Mouse (Mus musculus) C2C12 (cell line): ENCODE measurements at regions not wholly inside any gene's neighbourhood (a gene's known extent, or its start where the extent isn't known, plus 50 kb on each side); places are given as distances from the start of the nearest gene placed in this dataset.

Experiments used
- H3K27me3 ChIP-seq: one replicate; pipeline ENCODE4 v1.6.1; 2011; ENCODE audit not compliant: control insufficient read depth, insufficient read depth, insufficient read length
- H3K36me3 ChIP-seq: one replicate; pipeline ENCODE4 v1.6.1; 2011; ENCODE audit not compliant: control insufficient read depth, insufficient read depth
- H3K4me3 ChIP-seq: one replicate; pipeline ENCODE4 v1.5.1; 2011; ENCODE audit warnings: mild to moderate bottlenecking, control low read depth; ENCODE audit not compliant: poor library complexity, insufficient read depth, severe bottlenecking
- H3K79me2 ChIP-seq: one replicate; pipeline ENCODE4 v1.6.1; 2011; ENCODE audit not compliant: control insufficient read depth, insufficient read depth
- H3K79me3 ChIP-seq: one replicate; pipeline ENCODE4 v1.6.1; 2011; ENCODE audit warnings: low read depth, control low read depth
- H3ac ChIP-seq: one replicate; pipeline ENCODE3; 2011; ENCODE audit warnings: low read depth; ENCODE audit not compliant: control insufficient read depth, insufficient read length
- CEBPB ChIP-seq: IDR thresholded peaks from one replicate; pipeline ENCODE4 v1.6.1; 2011; ENCODE audit warnings: low read depth, mild to moderate bottlenecking, control low read depth, moderate library complexity
- CTCF ChIP-seq: IDR thresholded peaks from one replicate; pipeline ENCODE4 v1.5.1; 2011; ENCODE audit not compliant: control insufficient read depth, insufficient read depth, insufficient read length
- FOSL1 ChIP-seq: IDR thresholded peaks from one replicate; pipeline ENCODE4 v1.8.0; 2011; ENCODE audit warnings: mild to moderate bottlenecking, low read length; ENCODE audit not compliant: poor library complexity, insufficient read depth, severe bottlenecking
- MAX ChIP-seq: IDR thresholded peaks from one replicate; pipeline ENCODE4 v1.6.1; 2011; ENCODE audit warnings: mild to moderate bottlenecking, control low read depth
- MYOD1 ChIP-seq: IDR thresholded peaks from one replicate; pipeline ENCODE4 v1.6.1; 2011; ENCODE audit warnings: low read depth; ENCODE audit not compliant: control insufficient read depth, insufficient read length
- MYOG ChIP-seq: IDR thresholded peaks from one replicate; pipeline ENCODE4 v1.6.1; 2011; ENCODE audit not compliant: control insufficient read depth, insufficient read length; ENCODE audit errors: extremely low read depth
- USF1 ChIP-seq: IDR thresholded peaks from one replicate; pipeline ENCODE4 v1.6.1; 2011; ENCODE audit warnings: low read depth, mild to moderate bottlenecking, control low read depth, moderate library complexity

GRCm38 (mm10) chr7:115056992-115057645 lies 313.6 kb downstream of the Insc start:
- Histone ChIP-seq H3K4me3 (no peak overlapping the region), H3K79me2 (no peaks in the 10 kb centered on the region), H3K79me3 (no peaks in the 10 kb centered on the region), H3ac (no peak overlapping the region), H3K27me3 (no peaks in the 10 kb centered on the region), H3K36me3 (no peaks in the 10 kb centered on the region)
- TF ChIP-seq MYOG, result no peak
- no peak for TF ChIP-seq USF1
- no peak for TF ChIP-seq FOSL1
- no peak for TF ChIP-seq CEBPB
- TF ChIP-seq MAX, result no peak

- Histone ChIP-seq H3K27me3 (no peaks in the 10 kb centered on the region), H3ac (no peak overlapping the region), H3K36me3 (no peaks in the 10 kb centered on the region), H3K79me2 (no peaks in the 10 kb centered on the region), H3K4me3 (no peak overlapping the region), H3K79me3 (no peaks in the 10 kb centered on the region)
- TF ChIP-seq MAX (no peak), CEBPB (no peak)
Observed at GRCm38 (mm10) chr7:115057736-115058135, 314.2 kb downstream of the Insc start.

DNA sequence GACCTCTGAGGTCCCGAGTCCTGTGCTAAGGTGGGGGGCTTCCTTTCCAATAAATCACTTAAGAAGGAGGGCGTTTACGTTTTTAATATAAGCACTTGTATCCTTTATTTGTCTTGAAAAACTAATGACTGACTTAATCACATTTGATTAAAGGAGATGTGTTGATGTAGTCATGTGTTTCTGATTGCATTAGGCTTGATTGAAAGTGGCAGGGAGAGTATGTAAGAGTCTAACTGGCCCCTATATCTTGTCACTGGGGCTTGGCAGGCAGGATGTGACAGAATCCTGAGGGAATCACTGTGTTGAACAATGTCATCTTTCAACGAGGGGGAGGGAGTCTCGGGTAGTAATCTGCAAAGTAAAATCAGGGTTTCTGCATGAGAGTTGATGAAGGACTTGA lies 316.7 kb downstream of the Insc start:
- Histone ChIP-seq H3K36me3 (no peaks in the 10 kb centered on the region), H3K27me3 (no peaks in the 10 kb centered on the region)
- TF ChIP-seq MYOD1 (no peak), USF1 (no peak), FOSL1 (no peak), CEBPB (no peak), MYOG (no peak), MAX (no peak), CTCF (no peak)

DNA sequence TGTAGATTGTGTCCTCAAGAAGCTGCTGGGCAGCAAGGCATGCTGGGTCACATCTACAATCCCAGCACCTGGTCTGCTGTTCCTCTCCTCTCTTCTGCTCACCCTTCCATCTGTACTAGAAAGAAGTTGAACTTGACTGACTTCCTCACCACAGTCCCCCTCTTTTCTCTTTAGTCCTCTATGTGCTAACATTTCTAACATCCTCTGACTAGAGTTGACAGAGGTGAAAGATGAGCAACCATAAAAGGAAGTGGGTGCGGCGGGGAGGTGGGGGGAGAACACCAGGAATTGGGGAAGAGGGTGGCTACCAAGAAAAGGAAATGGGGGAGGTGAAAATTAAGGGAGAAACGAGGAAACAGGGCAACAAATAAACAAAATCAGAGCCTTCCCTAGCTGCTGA lies 319.3 kb downstream of the Insc start:
- Histone ChIP-seq H3K79me2 (no peaks in the 10 kb centered on the region), H3K79me3 (no peaks in the 10 kb centered on the region), H3K27me3 (no peaks in the 10 kb centered on the region), H3ac (no peak overlapping the region), H3K36me3 (no peaks in the 10 kb centered on the region), H3K4me3 (no peak overlapping the region)
- TF ChIP-seq MYOG (no peak), CEBPB (no peak), MAX (no peak), USF1 (no peak), MYOD1 (no peak), CTCF (no peak), FOSL1 (no peak)

More for the DNA sequence above, 316.7 kb downstream of the Insc start:
- Histone ChIP-seq H3K79me3 (no peaks in the 10 kb centered on the region), H3K4me3 (no peak overlapping the region), H3ac (no peak overlapping the region), H3K79me2 (no peaks in the 10 kb centered on the region)

DNA sequence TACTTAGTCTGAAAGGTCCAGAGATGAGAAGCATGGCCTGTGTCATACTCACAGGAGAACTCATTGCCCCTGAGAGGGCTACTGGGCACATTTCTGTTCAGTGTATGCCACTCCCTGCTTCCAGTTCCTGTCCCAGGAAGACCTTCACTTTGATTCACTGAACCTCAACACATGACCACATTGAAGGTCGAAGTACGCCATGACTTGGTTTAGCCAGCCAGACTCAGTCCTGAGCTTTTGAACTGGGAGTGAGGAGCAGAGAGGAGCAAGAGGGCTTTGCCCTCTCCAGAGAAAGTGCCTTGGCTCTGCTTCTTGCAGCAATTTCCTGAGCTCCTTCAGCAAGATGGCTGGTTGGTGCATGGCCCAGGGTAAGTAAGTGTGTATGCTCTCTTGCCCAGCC lies 324.1 kb downstream of the Insc start:
- Histone ChIP-seq H3ac (no peak overlapping the region), H3K4me3 (no peak overlapping the region), H3K79me2 (no peaks in the 10 kb centered on the region), H3K79me3 (no peaks in the 10 kb centered on the region), H3K36me3 (no peaks in the 10 kb centered on the region), H3K27me3 (no peaks in the 10 kb centered on the region)
- TF ChIP-seq CEBPB (no peak), FOSL1 (no peak), CTCF (no peak), MAX (no peak)

DNA sequence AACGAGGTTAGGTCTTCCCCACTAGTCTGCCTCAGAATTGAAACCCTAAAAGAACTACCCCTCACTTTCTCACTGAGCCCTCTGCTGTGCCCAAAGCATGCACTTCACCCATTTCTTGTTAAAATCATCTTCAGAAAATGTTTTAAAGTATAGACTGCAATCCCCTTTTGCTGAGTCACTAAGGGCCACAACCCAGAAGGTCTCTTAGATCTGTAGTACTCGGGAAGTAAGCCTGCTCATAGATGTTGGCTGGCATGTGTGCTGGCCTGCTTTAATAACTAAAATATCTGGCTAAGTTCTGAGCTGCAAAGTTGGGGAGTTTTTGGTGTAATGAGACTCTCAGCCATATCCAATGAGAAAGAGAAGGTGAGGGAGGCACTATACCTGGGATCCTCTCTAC lies 329.9 kb downstream of the Insc start:
- H3K27me3 ChIP-seq, result no peaks in the 10 kb centered on the region
- H3K36me3 ChIP-seq, result no peaks in the 10 kb centered on the region
- no peaks in the 10 kb centered on the region for H3K79me3 ChIP-seq
- H3K4me3 ChIP-seq, result no peak overlapping the region
- no peak for TF ChIP-seq MAX
- no peak for TF ChIP-seq USF1
- no peak for TF ChIP-seq CTCF
- no peaks in the 10 kb centered on the region for H3K79me2 ChIP-seq
- no peak overlapping the region for H3ac ChIP-seq
